Mouse (Mus musculus) hindbrain, embryonic 16.5 days (tissue): ENCODE results near the gene Ajm1. TPM values are rescaled to one million over a fixed set of nuclear protein-coding genes. Genes with fewer than 3 reads are reported as not detected.

Source experiments
- ATAC-seq: fragments of 200-750 bp; cut with Nextera tagmentation; 2 replicates; pipeline ENCODE4 v1.8.0; 2017; ENCODE audit warnings: moderate TSS enrichment, moderate library complexity
- H3K27ac ChIP-seq: fragments of 300-500 bp; sonication (generic); 2 replicates; pipeline ENCODE4 v1.5.1; 2014; ENCODE audit warnings: low read depth, mild to moderate bottlenecking, control low read depth, low read length, moderate library complexity
- H3K27me3 ChIP-seq: fragments of 300-500 bp; sonication (generic); replicated peaks from 2 replicates; pipeline ENCODE4 v1.6.1; 2014; ENCODE audit warnings: low read length; ENCODE audit not compliant: control insufficient read depth, insufficient read depth
- H3K36me3 ChIP-seq: fragments of 300-500 bp; sonication (generic); 2 replicates; pipeline ENCODE4 v1.6.1; 2014; ENCODE audit warnings: mild to moderate bottlenecking, low read length, moderate library complexity, mixed read lengths; ENCODE audit not compliant: control insufficient read depth, insufficient read depth
- H3K4me1 ChIP-seq: fragments of 300-500 bp; sonication (generic); 2 replicates; pipeline ENCODE4 v1.6.1; 2014; ENCODE audit warnings: low read depth, low read length; ENCODE audit not compliant: control insufficient read depth, insufficient read depth
- H3K4me2 ChIP-seq: fragments of 300-500 bp; sonication (generic); 2 replicates; pipeline ENCODE4 v1.6.1; 2014; ENCODE audit warnings: mild to moderate bottlenecking, low read length, control low read depth, moderate library complexity
- H3K4me3 ChIP-seq: fragments of 300-500 bp; sonication (generic); 2 replicates; pipeline ENCODE4 v1.5.1; 2014; ENCODE audit warnings: mild to moderate bottlenecking, low read length, control low read depth, moderate library complexity
- H3K9ac ChIP-seq: fragments of 300-500 bp; sonication (generic); 2 replicates; pipeline ENCODE4 v1.6.1; 2014; ENCODE audit warnings: low read depth, mild to moderate bottlenecking, control low read depth, low read length, moderate library complexity
- H3K9me3 ChIP-seq: fragments of 300-500 bp; sonication (generic); 2 replicates; pipeline ENCODE4 v1.6.1; 2014; ENCODE audit warnings: mild to moderate bottlenecking, low read length, moderate library complexity; ENCODE audit not compliant: control insufficient read depth
- WGBS: fragments of 180-500 bp; shearing (Covaris S2); extraction: QIAGEN DNeasy Blood & Tissue Kit; methylation state at CpG from one replicate; pipeline ENCODE4 v1.1.7; 2014; 5-methylcytosine and 5-hydroxymethylcytosine counted together
- polyA plus RNA-seq: library from polyadenylated mRNA; unstranded; fragments of >200 nt; fragmentation: Nextera tagmentation; extraction: Ambion mirVana; gene quantifications from 2 replicates; pipeline ENCODE4 v1.2.1, GENCODE M21; 2015

Gene Ajm1
- polyA plus RNA-seq, 1 experiment from 2014 or later: 15.1 TPM

- 88% methylated on average over 3 of the region's 3 CpGs for WGBS
- no peak overlapping the region for H3K4me3 ChIP-seq
- no peak for ATAC-seq
- peaks cover 20% of the 10 kb centered on the region for H3K36me3 ChIP-seq
- H3K27ac ChIP-seq: no peak overlapping the region
- no peak overlapping the region for H3K4me2 ChIP-seq
- H3K9ac ChIP-seq: no peak overlapping the region
- H3K9me3 ChIP-seq: no peaks in the 10 kb centered on the region
- peaks cover 20% of the 10 kb centered on the region for H3K4me1 ChIP-seq
- H3K27me3 ChIP-seq: peaks cover 3% of the 10 kb centered on the region
Measured at GRCm38 (mm10) chr2:25585601-25586000, 4.0 kb upstream of the Ajm1 start.

GRCm38 (mm10) chr2:25584856-25585255 lies 3.3 kb upstream of the Ajm1 start:
- 86% methylated on average over 4 of the region's 4 CpGs for WGBS
- Histone ChIP-seq H3K27ac (no peak overlapping the region), H3K9ac (no peak overlapping the region), H3K4me2 (no peak overlapping the region), H3K4me1 (peaks cover 28% of the 10 kb centered on the region), H3K4me3 (no peak overlapping the region), H3K27me3 (peaks cover 10% of the 10 kb centered on the region), H3K36me3 (peaks cover 20% of the 10 kb centered on the region), H3K9me3 (no peaks in the 10 kb centered on the region)
- no peak for ATAC-seq

GRCm38 (mm10) chr2:25584152-25584551 lies 2.6 kb upstream of the Ajm1 start:
- no peak overlapping the region for H3K4me2 ChIP-seq
- WGBS: 90% methylated on average over 3 of the region's 3 CpGs
- peaks cover 20% of the 10 kb centered on the region for H3K36me3 ChIP-seq
- H3K9ac ChIP-seq: no peak overlapping the region
- peaks cover 33% of the 10 kb centered on the region for H3K4me1 ChIP-seq
- H3K4me3 ChIP-seq: no peak overlapping the region
- no peak overlapping the region for H3K27ac ChIP-seq
- peaks cover 17% of the 10 kb centered on the region for H3K27me3 ChIP-seq
- no peaks in the 10 kb centered on the region for H3K9me3 ChIP-seq
- no peak for ATAC-seq

GRCm38 (mm10) chr2:25583571-25583970 lies 2.0 kb upstream of the Ajm1 start:
- H3K36me3 ChIP-seq: peaks cover 23% of the 10 kb centered on the region
- no peak overlapping the region for H3K4me3 ChIP-seq
- H3K9ac ChIP-seq: no peak overlapping the region
- WGBS: 77% methylated on average over 4 of the region's 4 CpGs
- no peak overlapping the region for H3K4me2 ChIP-seq
- H3K9me3 ChIP-seq: peaks cover under 1% of the 10 kb centered on the region; the same call in 1 of the 2 replicates
- H3K4me1 ChIP-seq: peaks cover 34% of the 10 kb centered on the region
- ATAC-seq: no peak
- H3K27me3 ChIP-seq: peaks cover 23% of the 10 kb centered on the region
- H3K27ac ChIP-seq: no peak overlapping the region

GRCm38 (mm10) chr2:25583120-25583481 lies 1.5 kb upstream of the Ajm1 start:
- ATAC-seq: no peak
- peaks cover 3% of the 10 kb centered on the region; the same call in 1 of the 2 replicates for H3K9me3 ChIP-seq
- H3K4me2 ChIP-seq: no peak overlapping the region
- H3K4me1 ChIP-seq: peaks cover 37% of the 10 kb centered on the region
- peaks cover 27% of the 10 kb centered on the region for H3K27me3 ChIP-seq
- no peak overlapping the region; the same call in 1 of the 2 replicates for H3K27ac ChIP-seq
- peaks cover 23% of the 10 kb centered on the region for H3K36me3 ChIP-seq
- WGBS: 55% methylated on average over 6 of the region's 6 CpGs
- H3K4me3 ChIP-seq: no peak overlapping the region
- H3K9ac ChIP-seq: no peak overlapping the region

GRCm38 (mm10) chr2:25582466-25583119 lies 1.0 kb upstream of the Ajm1 start:
- H3K9me3 ChIP-seq: peaks cover 3% of the 10 kb centered on the region; the same call in 1 of the 2 replicates
- peaks cover 42% of the 10 kb centered on the region for H3K4me1 ChIP-seq
- ATAC-seq: peak; percentile 38
- H3K4me2 ChIP-seq: no peak overlapping the region
- H3K4me3 ChIP-seq: no peak overlapping the region
- H3K27me3 ChIP-seq: peaks cover 32% of the 10 kb centered on the region
- peaks cover 23% of the 10 kb centered on the region for H3K36me3 ChIP-seq
- WGBS: 41% methylated on average over 12 of the region's 12 CpGs
- H3K27ac ChIP-seq: peak overlapping the region; percentile 48
- no peak overlapping the region for H3K9ac ChIP-seq

- WGBS: 26% methylated on average over 6 of the region's 6 CpGs
- Histone ChIP-seq H3K4me2 (peak overlapping the region; percentile 83), H3K9me3 (peaks cover 3% of the 10 kb centered on the region; the same call in 1 of the 2 replicates), H3K4me1 (peaks cover 46% of the 10 kb centered on the region), H3K9ac (peak overlapping the region; percentile 45; the same call in 1 of the 2 replicates), H3K4me3 (no peak overlapping the region; the same call in 1 of the 2 replicates), H3K27me3 (peaks cover 38% of the 10 kb centered on the region), H3K27ac (peak overlapping the region; percentile 48), H3K36me3 (peaks cover 27% of the 10 kb centered on the region)
- peak; percentile 7; the same call in 1 of the 2 replicates for ATAC-seq
Measured at GRCm38 (mm10) chr2:25581901-25582301, 344 bp upstream of the Ajm1 start.

- peak overlapping the region; percentile 83 for H3K4me2 ChIP-seq
- H3K9me3 ChIP-seq: peaks cover 3% of the 10 kb centered on the region; the same call in 1 of the 2 replicates
- 40% methylated on average over 6 of the region's 6 CpGs for WGBS
- ATAC-seq: 0 out of 2 replicates have a peak, but pooled peaks have one; percentile 0
- H3K4me3 ChIP-seq: peak overlapping the region; percentile 59
- peaks cover 47% of the 10 kb centered on the region for H3K4me1 ChIP-seq
- peak overlapping the region; percentile 75 for H3K9ac ChIP-seq
- H3K27ac ChIP-seq: no peak overlapping the region
- peaks cover 48% of the 10 kb centered on the region for H3K27me3 ChIP-seq
- peaks cover 29% of the 10 kb centered on the region for H3K36me3 ChIP-seq
Measured at GRCm38 (mm10) chr2:25580621-25581101, 896 bp downstream of the Ajm1 start.

GRCm38 (mm10) chr2:25579737-25580460 lies 1.7 kb downstream of the Ajm1 start:
- ATAC-seq: no peak
- Histone ChIP-seq H3K27ac (no peak overlapping the region), H3K4me2 (peak overlapping the region; percentile 83), H3K4me1 (peaks cover 52% of the 10 kb centered on the region), H3K9ac (peak overlapping the region; percentile 75; the same call in 1 of the 2 replicates), H3K36me3 (peaks cover 27% of the 10 kb centered on the region), H3K27me3 (peaks cover 48% of the 10 kb centered on the region), H3K4me3 (peak overlapping the region; percentile 14), H3K9me3 (peaks cover 3% of the 10 kb centered on the region; the same call in 1 of the 2 replicates)
- WGBS: 11% methylated on average over 27 of the region's 27 CpGs
